ENCODE assay signal across 15 mouse cellular contexts in genomic region chr7:80129278-80129677, GRCm38 (mm10). TPM values are rescaled to one million over a fixed set of nuclear protein-coding genes. Genes with fewer than 3 reads are reported as not detected.
A peak's percentile ranks its signal among the peaks of the same experiment; 100 is the strongest.
DNase-seq lines count a peak whose midpoint lies in the region; ATAC-seq lines count a peak whose summit lies in the region.
"Had no signal": no experiment of that assay in that cellular context is flagged by ENCODE, and none has a peak within 500 bp of the region (broad histone marks: within the 10 kb centered on the region; RNA-seq: fewer than 3 reads in every experiment).

No protein-coding gene starts in this region.

- peaks cover 5% of the 10 kb centered on the region for H3K4me1 ChIP-seq in liver, embryonic 16.5 days (ENCODE audit: control insufficient read depth, low read depth, low read length)
- peaks cover 7% of the 10 kb centered on the region for H3K4me1 ChIP-seq in neural tube, embryonic 15.5 days
- H3K4me1 ChIP-seq: hindbrain, embryonic 12.5 days had no signal

- H3K4me2 ChIP-seq in liver, embryonic 16.5 days (ENCODE audit: low read depth, low read length), result no peak overlapping the region
- no peak overlapping the region for H3K4me2 ChIP-seq in neural tube, embryonic 15.5 days
- H3K4me2 ChIP-seq: embryonic facial prominence, embryonic 13.5 days; hindbrain, embryonic 12.5 days; midbrain, embryonic 15.5 days had no signal

- H3K36me3 ChIP-seq in liver, embryonic 16.5 days (ENCODE audit: control insufficient read depth, insufficient read depth), result no peaks in the 10 kb centered on the region
- no peaks in the 10 kb centered on the region for H3K36me3 ChIP-seq in neural tube, embryonic 15.5 days
- H3K36me3 ChIP-seq: embryonic facial prominence, embryonic 13.5 days; hindbrain, embryonic 12.5 days; midbrain, embryonic 15.5 days had no signal

- peak; percentile 71 for ATAC-seq in liver, embryonic 16.5 days (ENCODE audit: low read depth)
- no peak for ATAC-seq in neural tube, embryonic 15.5 days (ENCODE audit: low FRiP score)
- ATAC-seq: forebrain, postnatal 0 days; midbrain, embryonic 15.5 days had no signal

- H3K4me3 ChIP-seq in liver, embryonic 16.5 days (ENCODE audit: low read depth, low read length), result no peak overlapping the region
- no peak overlapping the region for H3K4me3 ChIP-seq in neural tube, embryonic 15.5 days (replicated peaks)
- H3K4me3 ChIP-seq: embryonic facial prominence, embryonic 13.5 days; hindbrain, embryonic 12.5 days; midbrain, embryonic 15.5 days had no signal

- intact Hi-C loops in gastrocnemius, postnatal 14 days (cut with DNase I; ENCODE audit: low total_unique reads), result no loop called here

- H3K9ac ChIP-seq in liver, embryonic 16.5 days (ENCODE audit: low read depth, low read length), result no peak overlapping the region
- no peak overlapping the region for H3K9ac ChIP-seq in neural tube, embryonic 15.5 days (replicated peaks)
- H3K9ac ChIP-seq: embryonic facial prominence, embryonic 13.5 days; forebrain, postnatal 0 days; hindbrain, embryonic 12.5 days; midbrain, embryonic 15.5 days had no signal

- H3K27me3 ChIP-seq in liver, embryonic 16.5 days (ENCODE audit: control insufficient read depth, insufficient read depth, low read depth, low read length), result no peaks in the 10 kb centered on the region
- no peaks in the 10 kb centered on the region for H3K27me3 ChIP-seq in neural tube, embryonic 15.5 days (replicated peaks)
- H3K27me3 ChIP-seq: embryonic facial prominence, embryonic 13.5 days; hindbrain, embryonic 12.5 days; midbrain, embryonic 15.5 days had no signal

- 0 out of 2 replicates have a peak overlapping the region, but pooled peaks have one; percentile 31 for H3K27ac ChIP-seq in liver, embryonic 16.5 days (ENCODE audit: low read length)
- H3K27ac ChIP-seq in neural tube, embryonic 15.5 days (replicated peaks), result no peak overlapping the region
- H3K27ac ChIP-seq: embryonic facial prominence, embryonic 13.5 days; hindbrain, embryonic 12.5 days; midbrain, embryonic 15.5 days had no signal

- WGBS in liver, embryonic 16.5 days (ENCODE audit: insufficient replicate concordance), result 39% methylated on average over 4 of the region's 4 CpGs
- WGBS in neural tube, embryonic 15.5 days, result 72% methylated on average over 4 of the region's 4 CpGs

- peak; percentile 44 to 61 for DNase-seq in kidney, adult 8-10 months
- no peak for DNase-seq in kidney, postnatal 4 days
- DNase-seq in ES-CJ7 (ENCODE audit: low read depth, low spot score), result peak; percentile 83
- peak; percentile 36 for DNase-seq in gastrocnemius, postnatal 14 days
- no peak for DNase-seq in lung, postnatal 14 days
- no peak for DNase-seq in adrenal gland, postnatal 4 days (ENCODE audit: low spot score in 2 of 2)
- DNase-seq: adrenal gland, postnatal 25 days; cerebellum, adult 9-10 months; forebrain, postnatal 0 days; thymus, postnatal 25 days had no signal

- H3K9me3 ChIP-seq in liver, embryonic 16.5 days (replicated peaks; ENCODE audit: control insufficient read depth, low read length), result no peaks in the 10 kb centered on the region
- H3K9me3 ChIP-seq in neural tube, embryonic 15.5 days (replicated peaks), result no peaks in the 10 kb centered on the region
- H3K9me3 ChIP-seq: embryonic facial prominence, embryonic 13.5 days; hindbrain, embryonic 12.5 days; midbrain, embryonic 15.5 days had no signal

RNA-seq across cellular contexts. Expression of gene Idh2, which starts 14.1 kb away (rescaled TPM):
- total RNA-seq in gastrocnemius, postnatal 14 days (2021), result 100 to 1,000 TPM; 179 to 214 TPM
- 204 and 221 TPM in 2 replicates for polyA plus RNA-seq in liver, embryonic 16.5 days (2015; fragmentation: Nextera tagmentation; extraction: Ambion mirVana)
- polyA plus RNA-seq in neural tube, embryonic 15.5 days (2015; fragmentation: Nextera tagmentation; extraction: Ambion mirVana), result 200 and 267 TPM in 2 replicates
- 100 to 1,000 TPM; 275 to 289 TPM for total RNA-seq in adrenal gland, postnatal 4 days (2021)

RNA-seq across cellular contexts. Expression of gene Sema4b, which starts 57.4 kb away (rescaled TPM):
- 1 to 10 TPM; 1.9 to 2.5 TPM for total RNA-seq in gastrocnemius, postnatal 14 days (2021)
- 13.4 and 14.4 TPM in 2 replicates for polyA plus RNA-seq in liver, embryonic 16.5 days (2015; fragmentation: Nextera tagmentation; extraction: Ambion mirVana)
- 22.7 and 25.8 TPM in 2 replicates for polyA plus RNA-seq in neural tube, embryonic 15.5 days (2015; fragmentation: Nextera tagmentation; extraction: Ambion mirVana)
- 10 to 100 TPM; 62.1 to 66.9 TPM for total RNA-seq in adrenal gland, postnatal 4 days (2021)

Comparison
In these comparisons a context has a peak if more than half of its experiments do, and no peak if none do; other contexts are left out.
1. DNase-seq: peak in kidney, adult 8-10 months (2 of 2), ES-CJ7 (single experiment) and gastrocnemius, postnatal 14 days (single experiment); none in kidney, postnatal 4 days (0 of 2), lung, postnatal 14 days (single experiment) and adrenal gland, postnatal 4 days (0 of 2).
2. RNA of gene Sema4b, which starts 57.4 kb away (total RNA-seq): 62.1 to 66.9 TPM in adrenal gland, postnatal 4 days; 1.9 to 2.5 TPM in gastrocnemius, postnatal 14 days; every median in the first group is over 10 times any median in the second.